Mouse (Mus musculus) heart, embryonic 10.5 days (tissue): ENCODE data around the gene Taf9. TPM values are rescaled to one million over a fixed set of nuclear protein-coding genes. Genes with fewer than 3 reads are reported as not detected.

ENCODE experiments used
- DNase-seq: peaks from one replicate; pipeline ENCODE4 v3.0.0-alpha.2; 2017; ENCODE audit warnings: low spot score
- H3K27ac ChIP-seq: fragments of 300-500 bp; sonication (generic); 2 replicates; pipeline ENCODE4 v1.5.1; 2016; ENCODE audit warnings: mild to moderate bottlenecking
- H3K27me3 ChIP-seq: fragments of 300-500 bp; sonication (generic); 2 replicates; pipeline ENCODE4 v1.6.1; 2016; ENCODE audit warnings: mild to moderate bottlenecking; ENCODE audit not compliant: poor library complexity, insufficient read depth, severe bottlenecking
- H3K36me3 ChIP-seq: fragments of 300-500 bp; sonication (generic); 2 replicates; pipeline ENCODE4 v1.6.1; 2016; ENCODE audit warnings: mild to moderate bottlenecking, moderate library complexity
- H3K4me1 ChIP-seq: fragments of 300-500 bp; sonication (generic); 2 replicates; pipeline ENCODE4 v1.6.1; 2016; ENCODE audit warnings: mild to moderate bottlenecking
- H3K4me3 ChIP-seq: fragments of 300-500 bp; sonication (generic); 2 replicates; pipeline ENCODE4 v1.5.1; 2016; ENCODE audit warnings: mild to moderate bottlenecking, moderate library complexity
- H3K9me3 ChIP-seq: fragments of 300-500 bp; sonication (generic); 2 replicates; pipeline ENCODE4 v1.6.1; 2016; ENCODE audit warnings: mild to moderate bottlenecking, moderate library complexity
- WGBS: fragments of 180-500 bp; shearing (Covaris S2); methylation state at CpG from one replicate; pipeline ENCODE4 v1.1.7; 2016; 5-methylcytosine and 5-hydroxymethylcytosine counted together
- polyA plus RNA-seq: library from polyadenylated mRNA; unstranded; fragments of >200 nt; fragmentation: Nextera tagmentation; extraction: Ambion mirVana; gene quantifications from 2 replicates; pipeline ENCODE4 v1.2.1, GENCODE M21; 2016

Gene Taf9
- polyA plus RNA-seq, 1 experiment from 2014 or later = 12.4 TPM

GRCm38 (mm10) chr13:100634106-100634691 is 17.2 kb upstream of the Taf9 start:
- Histone ChIP-seq H3K9me3 (no peaks in the 10 kb centered on the region), H3K27me3 (no peaks in the 10 kb centered on the region), H3K4me1 (no peaks in the 10 kb centered on the region), H3K36me3 (peaks cover 72% of the 10 kb centered on the region), H3K4me3 (no peak overlapping the region), H3K27ac (no peak overlapping the region)
- 79% methylated on average over 3 of the region's 3 CpGs for WGBS
- no peak for DNase-seq

- Histone ChIP-seq H3K27me3 (no peaks in the 10 kb centered on the region), H3K4me1 (no peaks in the 10 kb centered on the region), H3K9me3 (no peaks in the 10 kb centered on the region), H3K4me3 (no peak overlapping the region), H3K27ac (no peak overlapping the region), H3K36me3 (peaks cover 77% of the 10 kb centered on the region)
- WGBS = 92% methylated on average over 4 of the region's 4 CpGs
- DNase-seq = no peak
Observed at GRCm38 (mm10) chr13:100642471-100643209, 8.7 kb upstream of the Taf9 start.

- peaks cover 34% of the 10 kb centered on the region for H3K36me3 ChIP-seq
- DNase-seq = no peak
- H3K4me1 ChIP-seq = peaks cover 7% of the 10 kb centered on the region
- no peak overlapping the region for H3K27ac ChIP-seq
- H3K9me3 ChIP-seq = no peaks in the 10 kb centered on the region
- 92% methylated on average over 8 of the region's 8 CpGs for WGBS
- H3K27me3 ChIP-seq = no peaks in the 10 kb centered on the region
- H3K4me3 ChIP-seq = no peak overlapping the region
Observed at GRCm38 (mm10) chr13:100648223-100648622, 3.2 kb upstream of the Taf9 start.

GRCm38 (mm10) chr13:100650550-100651438 is 585 bp upstream of the Taf9 start, which contains the start of the genes Ak6 and Rad17:
Gene Ak6, plus strand, starts transcription at chr13:100650979.
Gene Rad17, minus strand, starts transcription at chr13:100651051.
- H3K27me3 ChIP-seq = no peaks in the 10 kb centered on the region
- peaks cover 22% of the 10 kb centered on the region for H3K36me3 ChIP-seq
- no peaks in the 10 kb centered on the region for H3K9me3 ChIP-seq
- H3K4me1 ChIP-seq = peaks cover 7% of the 10 kb centered on the region
- peak; percentile 95 for DNase-seq
- peak within 1 kb of the TSS; percentile 99 for H3K27ac ChIP-seq
- under 1% methylated on average over 72 of the region's 73 CpGs for WGBS
- H3K4me3 ChIP-seq = peak within 1 kb of the TSS; percentile 86

GRCm38 (mm10) chr13:100658091-100658490 is 6.7 kb downstream of the Taf9 start:
- Histone ChIP-seq H3K4me3 (no peak overlapping the region), H3K27ac (no peak overlapping the region), H3K4me1 (no peaks in the 10 kb centered on the region), H3K27me3 (no peaks in the 10 kb centered on the region), H3K9me3 (no peaks in the 10 kb centered on the region), H3K36me3 (peaks cover 31% of the 10 kb centered on the region; the same call in 1 of the 2 replicates)
- no peak for DNase-seq
- WGBS = 94% methylated on average over 5 of the region's 5 CpGs

GRCm38 (mm10) chr13:100659864-100660456 is 8.6 kb downstream of the Taf9 start:
- DNase-seq = no peak
- no peaks in the 10 kb centered on the region for H3K27me3 ChIP-seq
- no peak overlapping the region for H3K4me3 ChIP-seq
- 43% methylated on average over 4 of the region's 4 CpGs for WGBS
- peaks cover 33% of the 10 kb centered on the region; the same call in 1 of the 2 replicates for H3K36me3 ChIP-seq
- H3K4me1 ChIP-seq = no peaks in the 10 kb centered on the region
- no peaks in the 10 kb centered on the region for H3K9me3 ChIP-seq
- no peak overlapping the region for H3K27ac ChIP-seq

GRCm38 (mm10) chr13:100669291-100670022 is 18.1 kb downstream of the Taf9 start, which contains the start of gene Ccdc125:
Gene Ccdc125, plus strand, starts transcription at chr13:100669717.
- peak; percentile 85 for DNase-seq
- no peaks in the 10 kb centered on the region for H3K4me1 ChIP-seq
- peaks cover 15% of the 10 kb centered on the region for H3K36me3 ChIP-seq
- no peaks in the 10 kb centered on the region for H3K27me3 ChIP-seq
- H3K27ac ChIP-seq = peak within 1 kb of the TSS; percentile 91
- H3K9me3 ChIP-seq = no peaks in the 10 kb centered on the region
- under 1% methylated on average over 44 of the region's 44 CpGs for WGBS
- H3K4me3 ChIP-seq = peak within 1 kb of the TSS; percentile 67

- DNase-seq = no peak
- peak overlapping the region; percentile 91 for H3K27ac ChIP-seq
- H3K27me3 ChIP-seq = no peaks in the 10 kb centered on the region
- peak overlapping the region; percentile 67 for H3K4me3 ChIP-seq
- 53% methylated on average over 9 of the region's 9 CpGs for WGBS
- H3K4me1 ChIP-seq = no peaks in the 10 kb centered on the region
- H3K36me3 ChIP-seq = peaks cover 15% of the 10 kb centered on the region
- no peaks in the 10 kb centered on the region for H3K9me3 ChIP-seq
Observed at GRCm38 (mm10) chr13:100670181-100670741, 18.9 kb downstream of the Taf9 start.

- H3K4me3 ChIP-seq = no peak overlapping the region
- H3K9me3 ChIP-seq = no peaks in the 10 kb centered on the region
- WGBS = 82% methylated on average over 15 of the region's 15 CpGs
- no peaks in the 10 kb centered on the region for H3K4me1 ChIP-seq
- no peaks in the 10 kb centered on the region for H3K27me3 ChIP-seq
- no peak overlapping the region for H3K27ac ChIP-seq
- no peaks in the 10 kb centered on the region for H3K36me3 ChIP-seq
- DNase-seq = no peak
Observed at GRCm38 (mm10) chr13:100675936-100676635, 24.7 kb downstream of the Taf9 start.

- no peak for DNase-seq
- Histone ChIP-seq H3K36me3 (no peaks in the 10 kb centered on the region), H3K4me3 (no peak overlapping the region), H3K4me1 (no peaks in the 10 kb centered on the region), H3K27ac (no peak overlapping the region), H3K27me3 (no peaks in the 10 kb centered on the region), H3K9me3 (no peaks in the 10 kb centered on the region)
- 82% methylated on average over 8 of the region's 8 CpGs for WGBS
Observed at GRCm38 (mm10) chr13:100681615-100682014, 30.2 kb downstream of the Taf9 start.

GRCm38 (mm10) chr13:100682837-100683236 is 31.5 kb downstream of the Taf9 start:
- Histone ChIP-seq H3K36me3 (no peaks in the 10 kb centered on the region), H3K4me1 (no peaks in the 10 kb centered on the region), H3K27me3 (no peaks in the 10 kb centered on the region), H3K9me3 (no peaks in the 10 kb centered on the region), H3K27ac (no peak overlapping the region), H3K4me3 (no peak overlapping the region)
- WGBS = 81% methylated on average over 2 of the region's 2 CpGs
- DNase-seq = no peak
